Mouse (Mus musculus): ENCODE measurements around the gene Disp1. TPM values are rescaled to one million over a fixed set of nuclear protein-coding genes. Genes with fewer than 3 reads are reported as not detected.

Gene Disp1
- polyA plus RNA-seq, 1 experiment from 2014 or later = 3.5 TPM

DNA sequence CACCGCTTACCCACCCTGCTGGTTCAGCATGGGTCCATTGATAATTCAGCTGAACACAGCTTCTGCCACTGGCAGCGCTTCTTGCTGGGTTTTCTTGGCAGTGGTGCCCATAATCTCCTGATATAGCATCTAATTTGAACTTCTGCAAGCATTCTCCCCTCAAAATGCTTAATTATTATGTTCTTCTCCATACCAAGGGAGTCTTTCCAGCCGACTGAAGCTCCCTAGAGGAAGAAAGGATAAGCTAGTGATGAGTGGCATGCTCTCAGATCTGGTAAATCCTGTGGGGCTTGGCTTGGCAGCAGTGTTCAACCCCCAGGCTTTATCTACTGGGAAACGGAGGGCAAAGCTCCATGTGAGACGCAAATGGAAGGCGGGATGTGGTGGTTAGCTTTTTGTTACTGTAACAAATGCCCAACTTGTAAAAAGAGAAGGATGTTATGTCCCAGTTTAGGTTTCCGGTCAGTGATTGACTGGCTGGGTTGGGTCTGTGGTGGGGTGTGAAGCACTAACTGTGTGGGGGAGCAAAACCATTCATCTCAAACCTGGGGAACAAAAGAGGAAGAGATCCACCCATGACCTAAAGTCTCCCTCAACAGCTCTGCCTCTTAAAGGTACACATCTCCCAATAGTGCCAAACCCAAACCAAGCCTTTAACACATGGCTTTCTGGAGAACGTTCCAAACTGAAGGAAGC is 151.2 kb downstream of the Disp1 start:
- Histone ChIP-seq H3K4me2 (replicated peaks; ENCODE audit: low read depth, low read length) (no peak overlapping the region), H3K36me3 (ENCODE audit: insufficient read depth, low read length) (no peaks in the 10 kb centered on the region), H3K9ac (replicated peaks; ENCODE audit: low read depth) (no peak overlapping the region), H3K27ac (ENCODE audit: low read length) (no peak overlapping the region), H3K9me3 (ENCODE audit: low read length) (no peaks in the 10 kb centered on the region), H3K4me1 (ENCODE audit: insufficient read depth, low read depth, low read length) (peaks cover 6% of the 10 kb centered on the region; the same call in 1 of the 2 replicates), H3K4me3 (ENCODE audit: low read depth, low read length) (no peak overlapping the region), H3K27me3 (replicated peaks; ENCODE audit: insufficient read depth, low read length) (no peaks in the 10 kb centered on the region)
- TF ChIP-seq EP300 (IDR thresholded peaks at IDR 0.05) (no peak), CTCF (IDR thresholded peaks at IDR 0.05) (no peak)
- 86% methylated on average over 8 of the region's 8 CpGs for WGBS
- ATAC-seq = no peak
- no peak for DNase-seq (ENCODE audit: low spot score)

DNA sequence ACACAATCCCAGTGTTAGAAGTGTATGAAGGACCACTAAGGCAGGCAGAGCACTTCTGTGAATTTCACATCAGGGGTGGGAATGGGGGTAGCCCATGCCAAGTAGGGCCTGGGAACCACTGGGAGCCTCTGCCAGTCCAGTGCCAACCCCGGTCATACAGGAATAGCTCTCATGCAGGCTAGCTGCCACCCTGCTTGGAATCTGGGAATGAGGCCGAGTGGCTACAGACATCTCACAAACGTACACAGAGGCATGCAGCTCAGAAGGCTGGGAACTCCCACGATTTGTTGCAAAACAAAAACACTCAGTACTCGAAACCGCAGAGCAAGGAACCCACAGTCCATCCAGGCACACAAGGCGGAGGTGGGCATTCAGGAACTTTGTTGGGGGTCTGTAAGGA is 153.5 kb downstream of the Disp1 start:
- Histone ChIP-seq H3K27me3 (replicated peaks; ENCODE audit: insufficient read depth, low read length) (no peaks in the 10 kb centered on the region), H3K4me1 (ENCODE audit: insufficient read depth, low read depth, low read length) (peaks cover 6% of the 10 kb centered on the region; the same call in 1 of the 2 replicates), H3K9me3 (ENCODE audit: low read length) (no peaks in the 10 kb centered on the region), H3K36me3 (ENCODE audit: insufficient read depth, low read length) (no peaks in the 10 kb centered on the region), H3K27ac (ENCODE audit: low read length) (no peak overlapping the region), H3K4me2 (replicated peaks; ENCODE audit: low read depth, low read length) (no peak overlapping the region), H3K4me3 (ENCODE audit: low read depth, low read length) (no peak overlapping the region), H3K9ac (replicated peaks; ENCODE audit: low read depth) (no peak overlapping the region)
- no peak for TF ChIP-seq CTCF (IDR thresholded peaks at IDR 0.05)
- TF ChIP-seq EP300 (IDR thresholded peaks at IDR 0.05) = no peak
- ATAC-seq (no peak), DNase-seq (ENCODE audit: low spot score) (no peak)
- WGBS = 70% methylated on average over 7 of the region's 7 CpGs

DNA sequence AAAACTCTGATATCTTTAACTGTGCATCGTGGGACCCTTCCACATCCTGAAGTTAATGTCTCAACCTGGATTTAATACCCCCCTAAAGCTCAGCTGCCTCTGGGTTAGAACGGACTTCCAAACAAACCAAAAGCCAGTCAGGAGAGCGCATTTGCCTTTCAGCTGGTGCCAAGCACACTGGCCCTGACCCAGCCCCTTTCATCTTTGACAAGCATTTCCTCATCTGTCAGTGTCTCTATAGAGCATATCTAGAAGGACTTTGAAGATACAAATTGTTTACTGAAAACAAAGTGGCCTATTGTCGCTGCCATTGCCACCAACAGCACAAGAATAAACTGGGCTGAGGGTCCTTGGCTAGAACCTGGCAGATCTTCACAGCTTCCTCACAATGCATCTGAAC is 154.3 kb downstream of the Disp1 start:
- peaks cover 4% of the 10 kb centered on the region; the same call in 1 of the 2 replicates for H3K4me1 ChIP-seq (ENCODE audit: insufficient read depth, low read depth, low read length)
- H3K4me2 ChIP-seq (replicated peaks; ENCODE audit: low read depth, low read length) = no peak overlapping the region
- H3K36me3 ChIP-seq (ENCODE audit: insufficient read depth, low read length) = no peaks in the 10 kb centered on the region
- TF ChIP-seq CTCF (IDR thresholded peaks at IDR 0.05) (no peak), EP300 (IDR thresholded peaks at IDR 0.05) (no peak)
- no peak for ATAC-seq
- no peak overlapping the region for H3K9ac ChIP-seq (replicated peaks; ENCODE audit: low read depth)
- DNase-seq (ENCODE audit: low spot score) = no peak
- H3K27me3 ChIP-seq (replicated peaks; ENCODE audit: insufficient read depth, low read length) = peaks cover 4% of the 10 kb centered on the region; the same call in 1 of the 2 replicates
- H3K4me3 ChIP-seq (ENCODE audit: low read depth, low read length) = no peak overlapping the region
- no peak overlapping the region for H3K27ac ChIP-seq (ENCODE audit: low read length)
- WGBS = 53% methylated on average over 4 of the region's 4 CpGs
- H3K9me3 ChIP-seq (ENCODE audit: low read length) = no peaks in the 10 kb centered on the region

DNA sequence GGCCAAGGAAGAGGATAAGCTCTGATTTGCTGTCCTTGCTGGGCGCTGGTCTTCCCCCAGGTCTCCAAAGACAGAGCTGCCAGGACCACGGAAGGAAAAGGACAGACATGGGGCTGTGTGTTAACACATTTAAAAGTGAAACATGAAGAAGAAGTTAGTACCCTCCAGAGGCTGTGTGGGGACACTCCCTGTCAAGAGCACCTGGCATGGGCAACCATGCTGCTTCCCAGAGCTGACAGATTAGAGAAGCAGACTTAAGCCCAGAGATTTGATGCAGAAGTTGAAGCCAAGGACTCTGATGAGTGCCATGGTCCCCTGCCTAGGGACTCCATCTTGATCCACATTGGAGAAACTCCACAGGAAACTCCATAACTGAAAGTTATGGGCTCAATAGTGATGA is 160.7 kb downstream of the Disp1 start:
- no peak for TF ChIP-seq CTCF (IDR thresholded peaks at IDR 0.05)
- TF ChIP-seq EP300 (IDR thresholded peaks at IDR 0.05) = no peak
- 74% methylated on average over 2 of the region's 2 CpGs for WGBS
- Histone ChIP-seq H3K4me3 (ENCODE audit: low read depth, low read length) (no peak overlapping the region), H3K4me1 (ENCODE audit: insufficient read depth, low read depth, low read length) (no peaks in the 10 kb centered on the region), H3K27ac (ENCODE audit: low read length) (no peak overlapping the region), H3K9me3 (ENCODE audit: low read length) (no peaks in the 10 kb centered on the region), H3K27me3 (replicated peaks; ENCODE audit: insufficient read depth, low read length) (peaks cover 4% of the 10 kb centered on the region; the same call in 1 of the 2 replicates), H3K36me3 (ENCODE audit: insufficient read depth, low read length) (no peaks in the 10 kb centered on the region), H3K4me2 (replicated peaks; ENCODE audit: low read depth, low read length) (no peak overlapping the region), H3K9ac (replicated peaks; ENCODE audit: low read depth) (no peak overlapping the region)
- DNase-seq (ENCODE audit: low spot score) = no peak
- no peak for ATAC-seq

DNA sequence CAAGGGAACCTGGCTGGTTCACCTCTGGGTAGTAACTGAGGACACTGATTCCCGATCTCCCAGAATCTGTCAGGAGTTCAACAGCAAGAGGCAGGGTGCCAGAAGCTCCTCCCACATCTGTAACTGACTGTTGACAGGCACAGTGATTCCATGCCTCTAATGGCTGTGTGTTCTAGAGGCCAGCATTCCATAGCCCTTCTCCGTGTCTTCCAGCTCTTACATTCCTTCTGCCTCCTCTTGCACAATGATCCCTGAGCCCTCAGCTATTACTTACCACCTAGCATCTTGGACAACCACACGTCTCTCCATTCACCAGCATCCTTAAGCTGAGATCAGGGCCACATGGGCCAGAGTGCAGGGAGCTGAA is 165.1 kb downstream of the Disp1 start:
- peak; percentile 81 for DNase-seq (ENCODE audit: low spot score)
- H3K27me3 ChIP-seq (replicated peaks; ENCODE audit: insufficient read depth, low read length) = no peaks in the 10 kb centered on the region
- no peaks in the 10 kb centered on the region for H3K9me3 ChIP-seq (ENCODE audit: low read length)
- peak; percentile 76 for ATAC-seq
- H3K4me1 ChIP-seq (ENCODE audit: insufficient read depth, low read depth, low read length) = no peaks in the 10 kb centered on the region
- WGBS = 15% methylated on average over 3 of the region's 3 CpGs
- no peak overlapping the region for H3K27ac ChIP-seq (ENCODE audit: low read length)
- no peaks in the 10 kb centered on the region for H3K36me3 ChIP-seq (ENCODE audit: insufficient read depth, low read length)
- no peak overlapping the region for H3K4me2 ChIP-seq (replicated peaks; ENCODE audit: low read depth, low read length)
- H3K4me3 ChIP-seq (ENCODE audit: low read depth, low read length) = no peak overlapping the region
- no peak for TF ChIP-seq CTCF (IDR thresholded peaks at IDR 0.05)
- TF ChIP-seq EP300 (IDR thresholded peaks at IDR 0.05) = no peak
- H3K9ac ChIP-seq (replicated peaks; ENCODE audit: low read depth) = no peak overlapping the region

DNA sequence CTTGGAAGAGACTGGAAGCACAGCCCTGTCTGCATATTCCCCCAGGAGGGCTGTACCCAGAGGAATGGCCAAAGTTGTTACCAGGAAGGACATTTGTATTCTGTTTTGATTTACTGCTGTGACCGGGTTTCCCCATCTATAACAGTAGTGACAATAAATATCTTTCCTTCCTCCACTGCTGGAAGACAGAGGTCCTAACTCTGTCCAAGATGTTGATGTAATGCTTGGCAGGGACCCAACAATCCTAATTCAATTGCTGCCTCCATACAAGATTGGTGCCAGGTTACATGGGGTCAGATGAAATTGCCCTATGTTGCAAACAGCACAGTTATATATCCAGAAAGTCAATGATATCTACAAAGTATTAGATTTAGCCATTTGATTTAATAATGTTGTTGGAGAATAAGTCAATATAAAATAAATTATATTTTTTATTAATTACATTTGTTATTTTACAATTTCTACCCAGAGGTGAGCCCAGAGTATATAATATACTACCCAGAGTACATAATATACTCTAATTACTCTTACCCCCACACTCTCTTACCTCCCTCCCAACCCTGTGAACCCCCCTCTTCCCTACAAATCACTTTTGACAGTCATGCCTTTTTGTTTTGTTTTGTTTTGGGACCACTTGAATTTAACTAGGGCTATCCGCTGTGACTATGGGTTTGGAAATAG is 165.6 kb downstream of the Disp1 start:
- Histone ChIP-seq H3K36me3 (ENCODE audit: insufficient read depth, low read length) (no peaks in the 10 kb centered on the region), H3K4me3 (ENCODE audit: low read depth, low read length) (no peak overlapping the region), H3K4me1 (ENCODE audit: insufficient read depth, low read depth, low read length) (no peaks in the 10 kb centered on the region), H3K27ac (ENCODE audit: low read length) (no peak overlapping the region), H3K9me3 (ENCODE audit: low read length) (no peaks in the 10 kb centered on the region), H3K4me2 (replicated peaks; ENCODE audit: low read depth, low read length) (no peak overlapping the region), H3K27me3 (replicated peaks; ENCODE audit: insufficient read depth, low read length) (no peaks in the 10 kb centered on the region), H3K9ac (replicated peaks; ENCODE audit: low read depth) (no peak overlapping the region)
- DNase-seq (ENCODE audit: low spot score) = peak; percentile 71
- TF ChIP-seq EP300 (IDR thresholded peaks at IDR 0.05) (peak; percentile 54; the same call in 1 of the 2 replicates), CTCF (IDR thresholded peaks at IDR 0.05) (no peak)
- WGBS = 46% methylated on average over 2 of the region's 2 CpGs
- peak; percentile 70 for ATAC-seq

Measured in lung, postnatal 0 days (tissue).